Mouse (Mus musculus): Measurements from ENCODE around the gene 5730596B20Rik.

DNA sequence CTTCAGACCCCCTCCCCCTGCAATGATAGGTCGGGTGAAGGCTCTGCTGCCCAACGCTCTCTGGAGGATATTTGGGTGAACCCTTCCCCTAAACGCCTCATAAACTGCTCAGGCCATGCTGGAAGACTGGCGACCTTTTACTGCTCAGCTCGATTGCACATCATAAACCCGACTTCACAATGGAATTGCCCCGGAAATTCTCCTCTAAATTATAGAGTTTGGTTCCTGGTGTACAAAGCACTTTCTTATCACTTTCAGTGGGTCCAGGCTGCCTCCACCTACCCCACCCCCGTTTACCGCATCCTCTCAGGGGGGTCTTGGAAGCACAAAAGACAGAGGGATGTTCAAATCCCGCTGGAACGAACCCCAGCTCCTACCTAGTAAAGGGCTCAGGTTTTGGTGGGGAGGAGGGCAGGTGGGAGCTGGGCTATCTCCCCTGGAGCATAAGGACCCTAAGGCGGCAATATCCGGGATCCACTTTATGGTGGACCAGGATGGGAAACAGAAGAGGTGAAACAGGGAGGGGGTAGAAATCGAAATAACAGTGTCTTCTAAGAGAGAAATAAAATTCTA, 41.4 kb downstream of the 5730596B20Rik start:
- TF ChIP-seq CTCF (IDR thresholded peaks at IDR 0.05; ENCODE audit: borderline replicate concordance, insufficient read depth, low read length) (no peak), POLR2A (IDR thresholded peaks at IDR 0.05; ENCODE audit: low read depth, low read length) (no peak)
